Mouse (Mus musculus) CD4-positive, CD25-positive, alpha-beta regulatory T cell, adult 2 months (primary cell): ENCODE measurements at regions not wholly inside any gene's neighbourhood (a gene's known extent, or its start where the extent isn't known, plus 50 kb on each side); places are given as distances from the start of the nearest gene placed in this dataset.

Experiments used
- DNase-seq: peaks from one replicate; pipeline ENCODE4 v3.0.0-alpha.2; 2012; ENCODE audit warnings: low read depth, low spot score

- DNase-seq, result peak; percentile 14
Observed at GRCm38 (mm10) chr12:73830122-73830521, 71.1 kb upstream of the Hif1a start.

- DNase-seq, result no peak
Observed at GRCm38 (mm10) chr12:73830551-73831203, 70.5 kb upstream of the Hif1a start.

- DNase-seq, result no peak
Observed at GRCm38 (mm10) chr12:73831204-73831595, 70.0 kb upstream of the Hif1a start.

GRCm38 (mm10) chr12:73831637-73832385 lies 69.4 kb upstream of the Hif1a start:
- DNase-seq, result no peak

- no peak for DNase-seq
Observed at GRCm38 (mm10) chr12:73832789-73833188, 68.4 kb upstream of the Hif1a start.

- no peak for DNase-seq
Observed at GRCm38 (mm10) chr12:73836132-73836531, 65.0 kb upstream of the Hif1a start.

GRCm38 (mm10) chr12:73837036-73837435 lies 64.1 kb upstream of the Hif1a start:
- DNase-seq, result no peak

- DNase-seq, result no peak
Observed at GRCm38 (mm10) chr12:73837921-73838320, 63.3 kb upstream of the Hif1a start.

GRCm38 (mm10) chr12:73838330-73838729 lies 62.8 kb upstream of the Hif1a start:
- DNase-seq, result no peak

- DNase-seq, result peak; percentile 82
Observed at GRCm38 (mm10) chr12:73842000-73842675, 59.0 kb upstream of the Hif1a start.

- no peak for DNase-seq
Observed at GRCm38 (mm10) chr12:73844782-73845181, 56.4 kb upstream of the Hif1a start.

GRCm38 (mm10) chr12:73846672-73847071 lies 54.5 kb upstream of the Hif1a start:
- DNase-seq, result no peak

GRCm38 (mm10) chr12:73847336-73847735 lies 53.8 kb upstream of the Hif1a start:
- DNase-seq, result no peak

GRCm38 (mm10) chr12:73850831-73851230 lies 50.3 kb upstream of the Hif1a start:
- peak; percentile 42 for DNase-seq
